Mouse (Mus musculus): ENCODE data around the gene Iqcd. TPM values are rescaled to one million over a fixed set of nuclear protein-coding genes. Genes with fewer than 3 reads are reported as not detected.

Iqcd gene
- polyA plus RNA-seq, 1 experiment from 2014 or later = 1.4 TPM

- Histone ChIP-seq H3K9ac (no peak overlapping the region), H3K27ac (no peak overlapping the region), H3K9me3 (no peaks in the 10 kb centered on the region), H3K4me1 (no peaks in the 10 kb centered on the region; the same call in 1 of the 2 replicates), H3K4me2 (no peak overlapping the region), H3K36me3 (replicated peaks) (peaks cover 94% of the 10 kb centered on the region), H3K4me3 (replicated peaks) (no peak overlapping the region), H3K27me3 (no peaks in the 10 kb centered on the region)
- ATAC-seq (ENCODE audit: low FRiP score) = no peak
- WGBS = 70% methylated on average over 5 of the region's 5 CpGs
Measured at GRCm38 (mm10) chr5:120622198-120622851, 33.5 kb downstream of the Iqcd start.

GRCm38 (mm10) chr5:120624427-120624826 lies 35.6 kb downstream of the Iqcd start:
- no peaks in the 10 kb centered on the region for H3K9me3 ChIP-seq
- no peak overlapping the region for H3K27ac ChIP-seq
- H3K4me3 ChIP-seq (replicated peaks) = no peak overlapping the region
- no peak for ATAC-seq (ENCODE audit: low FRiP score)
- peaks cover 1% of the 10 kb centered on the region; the same call in 1 of the 2 replicates for H3K27me3 ChIP-seq
- H3K4me2 ChIP-seq = no peak overlapping the region
- no peaks in the 10 kb centered on the region; the same call in none of the 2 replicates for H3K4me1 ChIP-seq
- no peak overlapping the region for H3K9ac ChIP-seq
- WGBS = 95% methylated on average over 10 of the region's 10 CpGs
- peaks cover 80% of the 10 kb centered on the region for H3K36me3 ChIP-seq (replicated peaks)

DNA sequence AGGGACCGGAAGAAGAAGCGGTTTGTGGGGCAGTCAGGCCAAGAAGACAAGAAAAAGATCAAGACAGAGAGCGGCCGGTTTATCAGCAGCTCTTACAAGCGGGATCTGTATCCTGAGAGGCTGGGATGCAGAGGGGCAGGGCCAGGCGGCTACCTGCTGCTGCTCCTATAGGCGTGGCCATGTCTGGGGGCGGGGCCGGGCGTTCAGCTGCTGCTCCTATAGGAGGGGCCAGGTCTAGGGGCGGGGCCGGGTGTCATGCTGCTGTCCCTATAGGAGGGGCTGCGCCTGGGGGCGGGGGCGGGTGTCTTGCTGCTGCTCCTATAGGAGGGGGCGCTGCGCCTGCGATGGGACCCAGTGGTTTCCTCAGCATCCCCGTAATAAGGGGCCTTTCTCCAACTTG lies 37.6 kb downstream of the Iqcd start:
- Histone ChIP-seq H3K9me3 (no peaks in the 10 kb centered on the region), H3K27me3 (peaks cover 19% of the 10 kb centered on the region), H3K9ac (no peak overlapping the region), H3K27ac (no peak overlapping the region), H3K4me2 (no peak overlapping the region), H3K36me3 (replicated peaks) (peaks cover 60% of the 10 kb centered on the region), H3K4me3 (replicated peaks) (no peak overlapping the region), H3K4me1 (peaks cover 4% of the 10 kb centered on the region)
- 25% methylated on average over 19 of the region's 19 CpGs for WGBS
- peak; percentile 51 for ATAC-seq (ENCODE audit: low FRiP score)

DNA sequence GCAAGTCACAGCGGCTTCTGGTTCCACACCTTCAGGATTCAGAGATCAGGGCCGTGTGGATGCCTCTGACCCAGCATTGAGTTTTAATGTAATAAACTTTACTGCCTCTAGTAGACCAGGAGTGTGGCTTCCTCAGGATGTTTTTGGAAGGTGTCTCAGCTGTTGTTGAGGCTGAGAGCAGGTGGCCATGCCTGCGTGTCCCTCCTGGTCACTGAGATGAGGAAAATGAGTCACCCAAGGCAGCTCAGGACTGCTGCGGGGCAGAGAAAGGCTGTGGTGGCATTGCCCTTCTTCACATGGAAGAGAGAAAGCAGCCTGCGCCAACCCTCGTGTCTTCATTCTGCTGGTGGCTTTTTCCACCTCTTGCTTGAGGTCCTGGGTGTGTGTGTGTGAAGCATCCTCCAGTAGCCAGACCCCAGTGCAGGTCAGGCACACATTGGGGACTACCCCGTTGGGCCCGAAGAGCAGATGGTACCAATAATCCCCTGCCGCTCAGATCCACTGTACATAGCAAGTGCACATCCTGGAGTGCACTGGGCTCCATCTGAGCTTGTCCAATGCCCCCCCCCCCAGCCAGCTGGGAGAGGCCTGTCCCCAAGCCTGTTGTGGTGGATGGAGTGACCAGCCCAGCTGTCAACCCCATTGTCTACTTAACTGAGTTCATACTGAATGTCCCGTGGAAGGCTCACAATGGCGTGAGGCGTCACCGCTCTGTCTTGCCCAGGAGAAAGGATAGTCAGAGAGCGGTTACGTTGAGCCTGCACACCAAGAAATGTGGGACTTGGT lies 38.9 kb downstream of the Iqcd start:
- Histone ChIP-seq H3K4me3 (replicated peaks) (no peak overlapping the region), H3K4me2 (no peak overlapping the region), H3K9me3 (0 out of 2 replicates have a peak, but pooled peaks cover 5% of the 10 kb centered on the region), H3K36me3 (replicated peaks) (peaks cover 47% of the 10 kb centered on the region), H3K4me1 (peaks cover 5% of the 10 kb centered on the region), H3K27me3 (peaks cover 26% of the 10 kb centered on the region), H3K9ac (no peak overlapping the region), H3K27ac (no peak overlapping the region)
- WGBS = 87% methylated on average over 15 of the region's 15 CpGs
- ATAC-seq (ENCODE audit: low FRiP score) = 0 out of 2 replicates have a peak, but pooled peaks have one; percentile 24

DNA sequence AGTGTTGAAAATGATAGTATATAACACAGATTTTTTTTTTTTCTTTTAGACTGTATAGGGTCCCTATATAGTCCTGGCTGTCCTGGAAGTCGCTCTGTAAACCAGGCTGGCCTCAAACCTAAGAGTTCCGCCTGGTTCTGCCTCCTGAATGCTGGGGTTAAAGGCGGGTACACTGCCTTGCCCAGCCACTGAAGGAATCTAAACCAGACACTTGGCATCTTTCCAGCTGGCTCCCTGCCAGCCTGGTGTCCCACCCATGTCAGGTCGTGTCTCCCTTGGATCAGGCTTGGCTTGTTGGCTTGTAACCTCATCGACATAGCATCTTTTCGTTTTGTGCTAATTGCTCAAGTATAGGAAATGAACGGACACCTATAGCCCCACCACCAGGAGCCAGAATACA lies 39.8 kb downstream of the Iqcd start:
- Histone ChIP-seq H3K4me3 (replicated peaks) (no peak overlapping the region), H3K9ac (no peak overlapping the region; the same call in 1 of the 2 replicates), H3K9me3 (0 out of 2 replicates have a peak, but pooled peaks cover 5% of the 10 kb centered on the region), H3K4me2 (no peak overlapping the region), H3K36me3 (replicated peaks) (peaks cover 39% of the 10 kb centered on the region), H3K27ac (no peak overlapping the region), H3K4me1 (peaks cover 5% of the 10 kb centered on the region), H3K27me3 (peaks cover 30% of the 10 kb centered on the region)
- 81% methylated on average over 7 of the region's 7 CpGs for WGBS
- no peak for ATAC-seq (ENCODE audit: low FRiP score)

DNA sequence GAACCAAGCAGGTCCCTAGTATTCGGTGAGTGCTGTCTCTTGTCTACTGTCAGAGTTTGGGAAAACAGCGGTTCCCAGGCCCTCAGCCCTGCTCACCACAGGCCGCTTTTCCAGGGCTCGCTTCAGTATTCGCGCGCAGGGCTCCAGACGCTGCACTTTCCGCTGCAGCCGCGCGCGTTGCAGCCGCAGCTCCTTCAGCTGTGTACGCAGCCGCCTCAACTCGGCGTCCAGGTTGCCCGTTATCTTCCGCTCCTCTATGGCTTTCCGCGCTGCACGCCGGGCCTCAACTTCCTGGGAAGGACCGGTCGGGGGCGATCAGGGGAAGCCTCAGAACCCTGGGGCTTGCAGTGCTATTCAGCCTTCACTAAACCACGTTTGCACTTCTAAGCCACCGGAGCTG lies 42.3 kb downstream of the Iqcd start:
- Histone ChIP-seq H3K27ac (no peak overlapping the region), H3K4me2 (peak overlapping the region; percentile 42), H3K4me1 (peaks cover 5% of the 10 kb centered on the region), H3K9me3 (0 out of 2 replicates have a peak, but pooled peaks cover 5% of the 10 kb centered on the region), H3K27me3 (peaks cover 30% of the 10 kb centered on the region), H3K9ac (no peak overlapping the region), H3K36me3 (replicated peaks) (peaks cover 14% of the 10 kb centered on the region), H3K4me3 (replicated peaks) (0 out of 2 replicates have a peak overlapping the region, but pooled peaks have one; percentile 10)
- ATAC-seq (ENCODE audit: low FRiP score) = no peak
- 9% methylated on average over 29 of the region's 29 CpGs for WGBS

GRCm38 (mm10) chr5:120631892-120632291 lies 43.1 kb downstream of the Iqcd start:
- no peak overlapping the region for H3K4me2 ChIP-seq

DNA sequence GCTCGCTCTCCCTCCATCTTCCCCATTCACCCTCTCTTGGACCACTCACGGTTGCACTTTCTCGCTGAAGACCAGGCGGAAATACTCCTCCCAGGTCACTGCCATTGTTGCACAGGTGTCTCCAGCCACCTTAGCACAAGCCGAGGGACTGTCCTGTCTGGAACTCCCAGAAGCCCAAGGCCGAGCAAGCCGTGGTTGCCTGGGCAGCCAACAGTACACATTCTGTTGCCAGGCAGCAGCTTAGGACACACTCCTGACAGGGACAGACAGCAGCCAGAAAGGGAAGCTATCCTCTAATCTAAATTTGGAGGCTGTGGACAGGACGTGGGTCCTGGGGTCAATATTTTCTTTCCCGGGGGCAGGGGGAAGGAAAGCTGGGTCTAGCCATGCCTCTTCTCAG lies 45.3 kb downstream of the Iqcd start, which contains the start of gene Cfap73:
TSS of gene Cfap73 (minus strand) at position 105 of the 400 bp plus-strand sequence.
- Histone ChIP-seq H3K27ac (no peak within 1 kb of the TSS), H3K36me3 (replicated peaks) (no peaks in the 10 kb centered on the region), H3K4me3 (replicated peaks) (no peak within 1 kb of the TSS), H3K9ac (no peak within 1 kb of the TSS), H3K27me3 (peaks cover 30% of the 10 kb centered on the region), H3K9me3 (0 out of 2 replicates have a peak, but pooled peaks cover 5% of the 10 kb centered on the region), H3K4me2 (no peak within 1 kb of the TSS), H3K4me1 (0 out of 2 replicates have a peak, but pooled peaks cover 5% of the 10 kb centered on the region)
- ATAC-seq (ENCODE audit: low FRiP score) = no peak
- 70% methylated on average over 9 of the region's 9 CpGs for WGBS

More at GRCm38 (mm10) chr5:120631892-120632291, 43.1 kb downstream of the Iqcd start:
- H3K9me3 ChIP-seq = 0 out of 2 replicates have a peak, but pooled peaks cover 5% of the 10 kb centered on the region
- H3K4me3 ChIP-seq (replicated peaks) = no peak overlapping the region
- peaks cover 5% of the 10 kb centered on the region; the same call in 1 of the 2 replicates for H3K4me1 ChIP-seq
- H3K36me3 ChIP-seq (replicated peaks) = peaks cover 11% of the 10 kb centered on the region
- H3K27ac ChIP-seq = no peak overlapping the region
- no peak for ATAC-seq (ENCODE audit: low FRiP score)
- 90% methylated on average over 5 of the region's 5 CpGs for WGBS
- peaks cover 30% of the 10 kb centered on the region for H3K27me3 ChIP-seq
- no peak overlapping the region for H3K9ac ChIP-seq

GRCm38 (mm10) chr5:120634860-120635259 lies 46.0 kb downstream of the Iqcd start:
- 63% methylated on average over 5 of the region's 5 CpGs for WGBS
- Histone ChIP-seq H3K4me2 (no peak overlapping the region), H3K36me3 (replicated peaks) (no peaks in the 10 kb centered on the region), H3K27me3 (peaks cover 25% of the 10 kb centered on the region), H3K4me3 (replicated peaks) (no peak overlapping the region), H3K9me3 (0 out of 2 replicates have a peak, but pooled peaks cover 5% of the 10 kb centered on the region), H3K4me1 (0 out of 2 replicates have a peak, but pooled peaks cover 5% of the 10 kb centered on the region), H3K27ac (no peak overlapping the region), H3K9ac (no peak overlapping the region)
- ATAC-seq (ENCODE audit: low FRiP score) = no peak

DNA sequence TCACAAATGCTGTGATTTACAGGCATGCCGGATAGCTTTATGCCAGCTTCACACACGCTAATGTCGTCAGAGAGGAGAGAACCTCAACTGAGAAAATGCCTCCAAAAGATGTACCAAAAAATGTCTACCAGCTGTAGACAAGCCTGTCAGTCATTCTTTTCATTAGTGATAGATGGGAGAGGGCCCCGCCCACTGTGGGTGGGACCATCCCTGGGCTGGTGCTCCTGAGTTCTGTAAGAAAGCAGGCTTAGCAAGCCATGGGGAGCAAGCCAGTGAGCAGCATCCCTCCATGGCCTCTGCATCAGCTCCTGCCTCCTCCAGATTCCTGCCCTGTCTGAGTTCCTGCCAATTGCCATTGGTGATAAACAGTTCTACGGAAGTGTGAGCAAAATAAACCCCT lies 46.8 kb downstream of the Iqcd start:
- Histone ChIP-seq H3K4me1 (0 out of 2 replicates have a peak, but pooled peaks cover 5% of the 10 kb centered on the region), H3K9ac (no peak overlapping the region), H3K27me3 (peaks cover 18% of the 10 kb centered on the region; the same call in 1 of the 2 replicates), H3K27ac (no peak overlapping the region), H3K36me3 (replicated peaks) (no peaks in the 10 kb centered on the region), H3K4me2 (no peak overlapping the region), H3K9me3 (0 out of 2 replicates have a peak, but pooled peaks cover 5% of the 10 kb centered on the region), H3K4me3 (replicated peaks) (no peak overlapping the region)
- ATAC-seq (ENCODE audit: low FRiP score) = no peak
- 83% methylated on average over 5 of the region's 5 CpGs for WGBS

GRCm38 (mm10) chr5:120640094-120640493 lies 51.3 kb downstream of the Iqcd start:
- H3K4me2 ChIP-seq = no peak overlapping the region
- no peak for ATAC-seq (ENCODE audit: low FRiP score)
- no peaks in the 10 kb centered on the region for H3K9me3 ChIP-seq
- WGBS = 91% methylated on average over 7 of the region's 7 CpGs
- no peak overlapping the region for H3K9ac ChIP-seq
- no peaks in the 10 kb centered on the region for H3K36me3 ChIP-seq (replicated peaks)
- no peaks in the 10 kb centered on the region for H3K27me3 ChIP-seq
- H3K27ac ChIP-seq = no peak overlapping the region
- H3K4me3 ChIP-seq (replicated peaks) = no peak overlapping the region
- no peaks in the 10 kb centered on the region for H3K4me1 ChIP-seq

DNA sequence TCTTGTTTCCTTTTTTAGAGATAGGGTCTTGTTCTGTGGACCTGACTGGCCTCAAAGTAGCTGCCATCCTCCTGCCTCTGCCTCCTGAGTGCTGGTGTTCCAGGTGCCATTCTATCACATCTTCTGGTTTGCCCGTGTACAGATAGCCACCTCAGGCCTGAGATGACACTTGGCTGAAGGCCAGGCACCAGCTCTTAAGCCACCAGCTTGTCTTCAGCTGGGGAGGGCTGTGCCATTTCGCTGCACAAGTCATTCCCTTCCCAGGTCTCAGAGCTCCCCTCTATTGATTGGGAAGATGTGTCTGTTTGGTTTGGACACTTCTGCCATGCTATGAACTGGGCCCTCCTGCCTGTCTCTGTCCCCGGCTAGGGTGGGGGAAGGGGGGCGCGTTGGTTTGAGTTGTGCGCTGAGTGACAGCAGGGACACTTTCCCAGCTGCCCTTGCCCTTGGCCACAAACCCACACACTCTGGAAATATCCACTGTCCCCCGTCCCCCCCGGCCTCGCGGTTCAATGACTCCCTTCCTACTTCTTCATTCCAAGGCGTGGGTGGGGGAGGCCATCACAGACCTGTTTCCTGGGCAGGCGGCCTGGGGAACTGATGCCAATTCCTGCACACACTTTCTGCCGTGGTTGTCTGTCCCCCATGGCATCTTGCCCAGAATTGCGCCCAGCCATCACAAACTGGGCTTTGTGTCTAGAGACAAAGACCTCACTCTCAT lies 54.7 kb downstream of the Iqcd start:
- Histone ChIP-seq H3K9me3 (no peaks in the 10 kb centered on the region), H3K9ac (no peak overlapping the region), H3K36me3 (replicated peaks) (no peaks in the 10 kb centered on the region), H3K27ac (no peak overlapping the region), H3K4me2 (no peak overlapping the region), H3K4me1 (peaks cover 4% of the 10 kb centered on the region), H3K4me3 (replicated peaks) (no peak overlapping the region), H3K27me3 (peaks cover 28% of the 10 kb centered on the region)
- no peak for ATAC-seq (ENCODE audit: low FRiP score)
- WGBS = 80% methylated on average over 14 of the region's 14 CpGs

All from forebrain, embryonic 12.5 days (tissue).